Mouse (Mus musculus) layer of hippocampus, adult 9-10 months (tissue): ENCODE data around the gene Coro2a.

Experiments used
- DNase-seq: peaks from one replicate; pipeline ENCODE4 v3.0.0; 2022; ENCODE audit warnings: low spot score

The Coro2a gene

DNA sequence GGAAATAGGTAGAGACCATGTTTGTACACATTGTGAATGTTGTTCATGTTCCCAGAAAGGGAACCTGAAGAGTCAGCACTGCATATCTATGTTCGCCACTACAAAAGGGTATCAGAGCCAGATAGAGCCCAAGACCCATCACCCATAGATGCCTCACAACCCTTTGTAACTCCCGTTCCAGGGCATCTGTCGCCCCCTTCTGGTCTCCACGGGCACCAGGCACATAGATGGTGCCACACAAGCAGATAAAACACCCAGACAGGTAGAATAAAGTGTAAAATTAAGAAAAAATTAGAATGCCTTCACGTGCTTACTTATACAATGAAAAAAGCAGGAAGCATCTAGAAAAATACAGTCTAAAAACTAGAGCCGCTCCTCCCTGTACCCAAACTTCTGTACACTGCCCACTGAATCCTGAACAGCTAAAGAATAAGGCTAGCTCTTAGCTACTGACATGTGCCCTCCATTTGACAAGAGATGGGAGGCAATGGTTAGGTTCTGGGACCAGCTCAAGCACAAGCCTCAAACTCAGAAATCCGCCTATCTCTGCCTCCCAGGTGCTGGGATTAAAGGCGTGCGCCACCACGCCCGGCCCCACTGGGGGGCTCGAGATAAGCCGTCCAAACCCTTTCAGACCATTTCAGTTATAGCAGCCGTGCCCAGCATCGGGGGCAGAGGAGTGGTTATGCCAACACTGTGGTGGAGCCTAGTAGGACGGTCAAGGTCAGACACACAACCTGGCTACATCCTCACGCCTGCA is 75.0 kb downstream of the Coro2a start:
- DNase-seq = no peak

DNA sequence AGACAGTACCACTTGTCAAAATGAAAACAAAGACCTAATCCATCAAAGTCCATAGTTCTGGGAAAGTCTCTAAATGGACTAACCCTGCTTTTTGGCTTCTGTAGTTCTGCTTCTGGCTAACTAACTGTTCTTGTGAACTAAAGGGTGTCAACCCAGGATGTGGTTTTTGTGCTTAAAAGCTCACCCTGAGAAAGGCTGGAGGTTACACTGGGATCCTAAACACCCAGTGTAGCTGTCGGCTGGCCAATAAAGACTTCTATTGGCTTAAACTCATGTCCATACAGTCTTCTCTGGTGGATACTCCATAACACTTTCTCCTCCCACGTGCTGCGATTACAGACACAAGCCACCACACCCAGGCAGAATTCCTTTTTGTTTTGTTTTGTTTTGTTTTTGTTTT is 75.8 kb downstream of the Coro2a start:
- no peak for DNase-seq

DNA sequence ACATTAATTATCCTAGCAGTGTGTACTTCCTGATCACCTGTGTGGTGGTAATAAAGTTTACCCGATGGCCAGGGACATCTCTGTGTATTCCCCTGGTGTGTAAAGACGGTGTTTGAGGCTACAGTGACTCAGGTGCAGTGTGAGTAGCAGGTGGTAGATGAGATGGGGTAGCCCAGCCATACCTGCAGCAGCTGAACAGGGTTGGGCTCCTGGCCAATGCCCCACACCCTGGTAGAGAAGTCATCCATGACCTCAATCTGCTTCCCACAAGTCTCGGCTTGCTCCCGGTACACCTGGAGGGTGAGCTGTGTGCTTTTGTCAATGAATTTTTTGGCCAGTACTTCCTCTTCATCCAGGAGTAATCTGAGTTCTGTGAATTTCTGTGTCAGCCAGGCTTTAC is 78.7 kb downstream of the Coro2a start:
- no peak for DNase-seq

DNA sequence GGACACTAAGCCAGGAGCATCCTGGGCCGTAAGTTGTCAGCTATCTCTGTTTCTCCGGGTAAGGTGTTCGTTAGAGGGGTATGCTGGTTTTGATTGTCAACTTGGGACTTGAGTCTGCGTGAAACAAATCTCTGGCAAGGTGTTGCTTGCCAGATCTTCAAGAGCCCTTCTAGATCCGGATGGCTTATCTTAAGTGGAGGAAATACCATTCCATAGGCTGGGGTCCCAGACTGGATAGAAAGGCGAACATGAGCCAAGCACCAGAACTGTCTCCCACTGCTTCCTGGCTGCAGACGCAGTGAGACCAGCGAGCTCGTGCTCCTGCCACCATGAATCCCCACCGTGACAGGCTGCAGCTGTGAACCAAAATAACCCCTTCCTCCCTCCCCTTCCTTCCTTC is 80.5 kb downstream of the Coro2a start:
- DNase-seq = no peak

DNA sequence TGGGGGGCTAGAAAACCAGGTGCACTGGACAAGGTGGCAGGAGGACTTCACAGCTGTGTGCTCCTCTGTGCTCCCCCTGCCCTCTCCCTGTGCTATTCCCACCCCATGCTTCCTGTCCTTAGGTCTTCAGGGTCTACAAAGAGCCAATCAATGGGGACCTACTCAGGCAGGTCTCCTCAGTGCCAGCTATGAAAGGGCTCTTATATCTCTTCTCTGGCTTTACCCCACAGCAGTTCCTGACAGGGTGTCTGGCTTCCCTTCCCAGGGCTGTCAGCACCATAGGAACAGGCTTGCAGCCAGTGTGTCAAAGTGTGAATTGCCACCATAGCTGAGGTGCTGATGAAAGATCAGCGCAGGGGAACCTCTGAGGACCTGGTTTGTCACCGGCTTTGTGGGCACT is 81.5 kb downstream of the Coro2a start:
- DNase-seq = no peak

DNA sequence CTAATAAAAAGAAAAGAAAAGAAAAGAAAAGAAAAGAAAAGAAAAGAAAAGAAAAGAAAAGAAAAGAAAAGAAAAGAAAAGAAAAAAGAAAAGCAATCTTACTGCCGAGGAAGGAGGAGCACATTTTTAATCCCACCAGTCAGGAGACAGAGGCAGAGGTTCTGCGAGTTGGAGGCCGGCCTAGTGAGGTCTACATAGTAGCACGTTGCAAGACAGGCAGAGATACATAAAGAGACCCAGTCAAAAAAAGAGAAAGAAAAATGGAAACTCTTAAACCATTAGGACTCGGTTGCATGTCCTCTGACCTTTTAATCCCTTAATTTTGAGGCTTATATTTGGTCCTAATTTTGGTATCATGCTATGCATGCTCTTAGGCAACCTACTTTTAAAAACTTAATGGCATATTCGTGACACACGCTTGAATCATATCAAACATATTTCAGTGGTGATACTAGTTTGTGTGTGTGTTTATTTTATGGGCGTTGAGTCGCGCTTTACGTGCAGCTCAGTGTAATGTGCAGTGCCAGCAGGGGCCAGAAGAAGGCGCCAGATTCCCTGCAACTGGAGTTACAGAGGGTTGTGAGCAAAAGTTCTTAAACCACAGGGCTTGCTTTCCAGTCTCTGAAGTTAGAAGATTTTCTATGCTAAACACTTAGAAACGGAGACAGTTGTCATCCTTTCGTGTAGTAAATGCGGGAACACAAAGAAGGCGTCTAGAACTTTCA is 94.1 kb downstream of the Coro2a start:
- DNase-seq = peak; percentile 39

DNA sequence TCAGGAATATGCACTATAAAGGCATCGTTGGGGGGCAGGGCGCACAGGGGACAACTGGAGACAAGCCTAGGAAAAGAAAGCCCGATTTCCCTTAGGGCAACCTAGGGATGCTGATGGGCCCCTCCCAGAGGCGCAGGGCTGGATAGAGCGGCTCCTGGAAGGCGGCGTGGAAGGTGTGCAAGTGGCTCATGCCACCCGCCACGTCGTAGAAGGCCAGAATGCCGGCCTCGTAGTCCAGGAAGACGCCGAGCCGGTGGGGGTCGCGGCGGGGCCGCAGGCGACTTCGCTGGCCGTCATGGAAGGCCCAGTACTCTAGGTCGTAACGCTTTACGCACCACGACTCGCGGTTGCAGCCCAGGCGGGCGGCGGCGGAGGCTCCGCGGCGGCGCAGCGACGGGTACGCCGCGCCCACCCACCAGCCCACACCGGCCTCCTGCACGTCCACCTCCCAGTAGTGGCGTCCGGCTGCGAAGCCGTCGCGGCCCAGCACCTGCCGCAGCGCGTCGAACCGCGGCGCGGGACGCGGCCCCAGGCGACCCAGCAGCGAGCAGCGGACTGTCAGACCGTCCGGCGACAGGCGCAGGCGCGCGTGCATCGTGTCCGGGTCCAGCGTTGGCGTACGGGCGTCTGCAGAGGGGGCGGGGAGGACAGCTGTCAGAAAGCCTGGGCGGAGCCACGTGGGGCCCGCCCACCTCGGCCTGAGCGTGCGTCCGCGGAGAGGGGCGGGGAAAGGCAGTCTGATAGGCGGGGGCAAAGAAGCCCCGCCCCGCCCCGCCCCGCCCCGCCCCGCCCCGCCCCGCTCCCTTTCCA is 95.0 kb downstream of the Coro2a start:
- DNase-seq = peak; percentile 82

DNA sequence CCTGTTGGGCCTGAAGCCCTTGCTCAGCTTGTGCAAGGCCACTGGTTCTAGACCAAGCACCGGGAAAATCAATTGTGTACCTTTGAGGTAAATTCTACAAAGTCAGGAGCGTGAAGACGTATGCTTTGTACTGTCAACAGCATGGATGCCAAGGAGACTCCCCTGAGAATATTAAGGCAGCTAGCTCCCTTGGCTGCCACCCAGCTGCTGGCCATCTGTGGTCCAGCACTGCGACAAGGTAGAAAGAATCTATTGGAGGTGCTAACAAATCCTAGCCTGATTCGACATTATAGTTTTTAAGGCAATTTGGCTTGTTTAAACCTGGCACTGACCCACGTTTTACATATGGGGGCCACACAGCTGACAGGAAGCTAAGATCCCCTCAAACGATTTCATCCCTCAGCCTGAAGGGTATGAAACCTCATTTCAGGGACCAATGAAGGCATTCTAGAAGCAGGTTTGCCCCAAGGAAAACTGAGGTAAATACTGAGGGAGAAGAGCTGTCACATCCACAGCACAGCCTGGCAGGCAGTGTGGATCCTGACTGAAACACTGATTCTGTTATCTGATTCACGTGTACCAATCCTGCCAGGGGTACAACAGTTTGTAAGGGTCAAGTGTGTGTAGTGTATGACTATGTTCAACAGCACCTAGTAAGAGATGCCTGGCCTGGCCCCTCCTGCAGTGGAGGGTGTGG is 96.5 kb downstream of the Coro2a start:
- DNase-seq = no peak

DNA sequence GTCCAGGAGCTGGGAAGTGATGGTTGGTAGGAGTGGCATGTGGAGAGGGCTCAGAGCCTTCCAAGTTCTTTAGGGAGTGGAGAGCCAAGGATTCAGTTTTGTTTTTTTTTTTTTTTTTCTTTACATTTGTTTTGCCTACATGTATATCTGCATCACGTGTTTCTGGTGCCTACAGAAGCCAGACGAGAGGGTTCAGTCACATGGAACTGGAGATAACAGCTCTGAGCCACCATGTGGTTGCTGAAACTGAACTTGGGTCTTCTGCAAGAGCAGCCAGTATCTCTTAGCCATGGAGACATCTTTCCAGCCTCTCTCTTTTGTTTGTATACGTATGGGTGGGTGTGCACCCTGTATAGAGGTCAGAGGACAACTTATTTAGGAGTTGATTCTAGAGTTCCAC is 98.1 kb downstream of the Coro2a start:
- DNase-seq = no peak

DNA sequence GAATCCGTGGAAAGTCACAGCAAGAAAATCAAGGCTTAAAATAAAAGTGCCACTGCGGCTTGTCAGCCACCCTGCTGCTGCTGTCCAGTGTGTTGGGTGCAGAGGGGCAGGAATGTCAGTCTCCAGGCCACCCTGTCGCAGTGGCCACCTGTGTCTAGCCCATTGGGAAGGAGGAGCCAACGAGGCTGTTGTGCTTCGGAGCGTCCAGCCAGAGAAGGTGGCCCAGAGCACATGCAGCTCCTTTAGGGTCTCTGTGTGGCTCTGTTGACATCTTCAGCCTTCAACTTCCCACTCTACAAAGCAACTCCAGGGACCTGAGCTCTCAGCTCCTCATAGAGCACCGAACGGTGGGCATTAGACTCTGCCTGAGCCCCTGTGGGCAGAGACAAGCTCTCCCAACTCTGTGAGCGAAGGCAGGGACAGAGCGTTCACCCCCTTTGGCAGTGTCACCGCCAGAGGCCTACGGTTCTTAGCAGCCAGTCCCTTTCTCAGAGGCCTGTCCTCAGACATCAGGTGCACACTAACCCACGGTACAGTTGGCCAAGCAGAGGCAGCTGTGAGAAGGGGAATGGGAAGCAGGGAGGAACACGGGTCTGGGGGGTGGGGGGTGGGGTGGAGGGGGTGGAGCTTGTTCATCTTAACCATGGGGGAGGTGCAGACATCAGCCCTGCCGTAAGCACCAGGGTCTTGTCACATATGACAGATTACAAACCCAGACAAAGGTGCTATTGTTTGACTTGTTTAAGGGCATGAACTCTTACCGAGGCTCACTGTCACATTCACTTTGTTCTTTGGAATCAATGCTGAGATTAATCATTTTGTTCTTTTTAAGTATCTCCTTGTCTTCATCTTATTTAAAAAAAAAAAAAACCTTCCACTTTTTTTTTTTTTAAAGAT is 99.1 kb downstream of the Coro2a start:
- DNase-seq = no peak

DNA sequence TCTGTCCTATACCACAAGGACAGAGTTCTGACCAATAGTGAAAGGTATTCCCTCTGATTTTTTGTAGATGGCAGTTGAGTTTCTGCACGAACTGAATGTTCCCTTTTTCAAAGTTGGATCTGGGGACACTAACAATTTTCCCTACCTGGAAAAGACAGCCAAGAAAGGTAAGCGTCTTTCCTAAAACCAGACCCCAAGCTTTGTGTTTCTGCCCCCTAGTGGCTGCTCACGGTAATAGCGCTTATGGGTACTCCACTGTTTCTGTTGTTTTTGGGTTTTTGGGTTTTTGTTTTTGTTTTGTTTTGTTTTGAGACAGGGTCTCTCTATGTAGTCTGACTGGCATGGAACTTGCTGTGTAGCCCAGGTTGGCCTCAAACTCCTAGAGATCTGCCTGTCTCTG is 103.0 kb downstream of the Coro2a start:
- DNase-seq = no peak

DNA sequence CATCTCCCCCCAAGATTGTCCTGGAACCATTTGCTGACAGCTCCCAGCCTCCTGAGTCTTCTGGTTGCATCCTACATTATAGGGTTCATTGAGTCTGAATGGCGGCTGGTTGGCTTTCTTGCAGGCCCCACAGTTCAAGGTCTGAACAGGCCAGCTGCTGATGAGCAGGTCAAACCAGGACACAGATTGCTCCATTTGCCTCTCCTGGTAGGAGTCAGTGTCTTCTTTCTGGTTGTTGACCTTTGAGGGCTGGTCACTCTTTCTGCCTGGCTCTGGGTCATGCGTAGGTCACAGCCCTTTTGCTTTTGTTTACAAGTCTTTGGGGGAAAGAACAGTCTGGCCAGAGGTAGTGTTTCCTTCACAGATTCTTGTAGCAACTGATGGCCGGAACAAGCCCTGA is 103.5 kb downstream of the Coro2a start:
- no peak for DNase-seq

DNA sequence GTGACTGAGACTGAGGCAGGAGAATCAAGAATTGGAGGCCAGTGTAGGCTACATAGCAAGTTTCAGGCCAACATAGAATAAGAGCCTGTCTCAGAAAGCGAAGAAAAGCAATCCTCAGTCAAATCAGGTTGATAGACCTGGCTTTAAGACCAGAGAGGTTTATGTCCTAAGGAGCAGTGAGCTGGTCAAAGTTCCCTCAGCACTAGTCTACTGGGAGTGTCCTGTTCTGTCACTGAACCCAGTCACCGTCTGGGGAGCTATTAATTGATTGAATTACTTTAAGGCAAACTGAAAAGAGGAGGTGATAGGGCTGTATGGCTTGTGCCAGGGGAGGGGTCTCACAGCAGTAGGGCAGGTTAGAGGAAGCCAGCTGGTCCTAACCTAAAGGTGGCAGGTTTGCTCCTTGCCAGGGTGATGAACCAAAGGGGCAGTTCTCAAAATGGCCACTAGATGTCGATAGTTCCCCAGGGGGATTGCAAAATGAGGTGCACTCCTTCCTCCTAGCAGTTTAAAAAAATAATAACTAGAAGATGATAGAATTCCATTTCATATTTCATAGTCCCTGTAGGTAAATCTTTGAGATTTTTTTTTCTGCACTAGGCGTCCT is 104.6 kb downstream of the Coro2a start:
- DNase-seq = peak; percentile 47

DNA sequence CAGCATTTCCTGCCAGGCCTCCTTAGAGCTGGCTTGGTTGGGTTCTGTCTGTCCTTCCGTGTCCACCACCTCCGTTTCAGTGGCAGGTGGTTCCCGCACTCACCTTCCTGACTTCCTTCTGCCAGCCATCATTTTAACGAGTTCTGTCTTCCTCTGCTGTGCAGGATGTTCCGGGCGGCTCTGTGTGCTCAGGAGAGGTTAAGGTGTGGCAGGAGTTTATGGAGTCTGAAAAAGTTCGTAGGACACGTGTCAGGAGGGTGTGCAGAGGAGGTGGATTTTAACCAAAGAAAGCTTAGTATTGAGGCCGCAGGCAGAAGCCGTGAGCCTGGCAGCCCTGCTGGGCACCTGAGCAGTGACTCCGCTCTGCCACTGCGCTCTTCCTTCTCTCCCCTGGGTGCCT is 106.5 kb downstream of the Coro2a start:
- no peak for DNase-seq

DNA sequence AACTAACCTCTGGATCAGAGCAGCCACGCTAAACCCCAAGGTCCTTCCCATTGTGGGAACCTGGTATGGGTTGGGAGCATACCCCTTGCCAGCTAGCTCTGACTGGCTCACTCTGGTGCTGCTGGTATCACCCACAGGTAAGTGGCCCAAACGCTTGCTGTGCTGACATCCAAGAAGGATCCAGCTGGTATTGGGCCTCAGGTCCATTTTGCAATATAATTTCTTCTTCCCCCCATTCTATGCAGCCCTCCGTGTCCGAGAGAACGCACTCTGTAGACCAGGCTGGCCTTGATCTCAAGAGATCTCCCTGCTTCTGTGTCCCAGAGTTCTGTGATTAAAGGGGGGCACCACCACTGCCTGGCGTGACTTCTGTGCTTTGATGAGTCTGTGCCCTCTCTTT is 108.9 kb downstream of the Coro2a start:
- no peak for DNase-seq

DNA sequence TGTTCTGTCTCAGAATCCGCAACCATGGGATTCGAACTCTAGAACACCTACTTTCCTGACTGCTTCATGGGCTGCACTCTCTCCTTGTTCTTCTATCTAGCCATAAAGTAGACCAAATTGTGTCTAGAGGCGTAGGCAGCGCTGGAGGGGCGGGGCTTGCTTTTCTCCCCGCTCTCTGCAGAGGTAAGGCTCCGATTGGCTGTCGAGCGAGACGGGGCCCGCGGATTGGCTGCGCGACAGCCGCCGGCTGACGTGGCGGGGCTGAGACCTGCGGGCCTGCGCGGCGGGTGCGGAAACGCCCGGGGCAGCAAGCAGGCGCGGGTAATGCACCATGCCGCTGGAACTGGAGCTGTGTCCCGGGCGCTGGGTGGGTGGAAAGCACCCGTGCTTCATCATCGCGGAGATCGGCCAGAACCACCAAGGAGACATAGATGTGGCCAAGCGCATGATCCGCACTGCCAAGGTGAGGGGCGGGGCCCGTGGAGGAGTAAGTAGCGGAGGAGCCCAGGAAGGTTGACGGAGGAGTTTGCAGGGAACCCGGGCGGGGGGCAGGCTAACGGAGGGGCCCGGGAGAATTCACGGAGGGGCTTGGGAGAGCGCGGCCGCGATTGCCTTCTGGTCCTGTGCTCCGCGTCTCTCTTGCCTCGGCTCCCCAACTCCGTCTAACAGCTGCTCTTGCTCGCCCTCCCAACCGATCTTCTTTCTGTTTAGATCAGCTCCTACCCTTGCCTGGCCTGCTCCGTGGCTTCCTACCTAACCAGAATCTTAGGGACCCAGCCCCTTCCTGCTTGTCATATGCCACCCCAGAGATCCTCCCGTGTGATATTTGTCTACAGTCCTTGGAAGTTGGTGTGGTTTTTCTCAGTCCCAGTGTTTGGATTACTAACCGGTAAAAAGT is 112.7 kb downstream of the Coro2a start, which contains the start of gene Nans:
Gene Nans (plus strand): TSS at position 221 of the 898 bp plus-strand sequence.
- DNase-seq = peak; percentile 67

DNA sequence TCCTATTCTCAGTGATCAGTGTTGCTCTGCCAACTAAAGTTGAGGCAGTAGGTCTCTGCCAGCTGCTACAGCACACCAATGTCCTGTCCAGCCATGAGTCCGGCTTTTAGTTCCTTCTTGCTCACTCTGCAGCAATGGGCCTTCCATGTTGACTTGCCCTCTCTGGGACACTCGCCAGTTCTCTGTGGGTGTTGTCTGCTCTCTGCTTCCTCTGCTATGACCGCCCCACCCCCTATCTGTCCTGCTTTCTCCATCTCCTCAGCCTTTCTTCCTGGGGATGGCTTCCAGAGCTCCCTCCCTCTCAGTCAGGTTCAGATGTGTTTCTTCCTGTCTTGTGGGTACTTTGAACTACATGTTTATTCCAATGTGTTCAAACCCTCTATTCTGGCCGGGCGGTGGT is 114.7 kb downstream of the Coro2a start:
- no peak for DNase-seq
